Mouse (Mus musculus) myocyte (in vitro differentiated cells): ENCODE measurements around the gene Spin2-ps6. TPM values are rescaled to one million over a fixed set of nuclear protein-coding genes. Genes with fewer than 3 reads are reported as not detected.
"Not testable (repeated sequence)": the region's sequence is repeated elsewhere in the genome, so short reads cannot be mapped to it uniquely, and the experiment has no call there.

Experiments
- H3K27me3 ChIP-seq: one replicate; pipeline ENCODE4 v1.6.1; 2011; ENCODE audit not compliant: control insufficient read depth, insufficient read depth, insufficient read length
- H3K36me3 ChIP-seq: one replicate; pipeline ENCODE4 v1.6.1; 2011; ENCODE audit not compliant: control insufficient read depth, insufficient read depth
- H3K4me2 ChIP-seq: one replicate; pipeline ENCODE4 v1.6.1; 2011; ENCODE audit warnings: low read depth, control low read depth
- H3K4me3 ChIP-seq: one replicate; pipeline ENCODE4 v1.5.1; 2011; ENCODE audit warnings: mild to moderate bottlenecking, control low read depth, moderate library complexity
- H3K79me2 ChIP-seq: one replicate; pipeline ENCODE4 v1.6.1; 2011; ENCODE audit not compliant: control insufficient read depth, insufficient read depth
- H3ac ChIP-seq: one replicate; pipeline ENCODE4 v1.6.1; 2011; ENCODE audit not compliant: control insufficient read depth, insufficient read length
- polyA plus RNA-seq: library from polyadenylated mRNA; unstranded; fragments of >200 nt; fragmentation: generic; extraction: Trizol; gene quantifications from one replicate; pipeline ENCODE4 v1.2.1, GENCODE M21; 2012; ENCODE audit warnings: missing spikeins

Gene Spin2-ps6
- polyA plus RNA-seq, result not detected

DNA sequence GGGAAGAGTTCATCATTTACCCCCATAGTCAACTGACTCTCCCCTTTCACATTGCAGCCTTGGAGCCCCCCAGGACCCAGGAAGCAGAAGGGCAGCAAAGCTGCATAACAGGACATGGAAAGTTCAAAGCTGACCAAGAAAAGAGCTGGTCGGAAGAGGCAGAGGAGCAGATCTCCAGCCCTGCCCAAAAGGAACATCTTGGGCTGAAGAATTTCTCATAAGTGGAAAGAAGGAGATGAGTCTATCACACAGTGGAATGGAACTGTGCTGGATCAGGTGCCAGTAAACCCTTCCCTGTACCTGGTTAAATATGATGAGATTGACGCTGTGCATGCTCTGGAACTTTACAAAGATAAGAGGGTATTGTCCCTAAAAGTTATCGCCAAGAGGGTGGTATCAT, at the start of gene Spin2-ps6:
Spin2-ps6 (plus strand) TSS at position 301 of the 400 bp plus-strand sequence.
- H3K36me3 ChIP-seq, H3K27me3 ChIP-seq, H3ac ChIP-seq, H3K79me2 ChIP-seq, H3K4me3 ChIP-seq, H3K4me2 ChIP-seq: not testable (repeated sequence)

Other genes with a start within 250 kb of the Spin2-ps6 start
- not detected for gene Btbd35f12, start 78.5 kb downstream of the Spin2-ps6 start, polyA plus RNA-seq